ENCODE assay signal across 13 mouse cellular contexts in genomic region chr9:68850321-68850720, GRCm38 (mm10).
"Had no signal": no experiment of that assay in that cellular context is flagged by ENCODE, and none has a peak within 500 bp of the region (broad histone marks: within the 10 kb centered on the region; RNA-seq: fewer than 3 reads in every experiment).

No protein-coding gene starts in this region.

- H3K9me3 ChIP-seq: kidney, embryonic 15.5 days; limb, embryonic 15.5 days; liver, embryonic 12.5 days; neural tube, embryonic 12.5 days; stomach, embryonic 15.5 days had no signal

- H3K27me3 ChIP-seq: kidney, embryonic 15.5 days; limb, embryonic 15.5 days; liver, embryonic 12.5 days; neural tube, embryonic 12.5 days; stomach, embryonic 15.5 days had no signal

- H3K27ac ChIP-seq: kidney, embryonic 15.5 days; left cerebral cortex, adult 2 months; limb, embryonic 15.5 days; liver, embryonic 12.5 days; neural tube, embryonic 12.5 days; stomach, embryonic 15.5 days had no signal

- H3K4me1 ChIP-seq: kidney, embryonic 15.5 days; limb, embryonic 15.5 days; liver, embryonic 12.5 days; neural tube, embryonic 12.5 days; stomach, embryonic 15.5 days had no signal

- H3K36me3 ChIP-seq: kidney, embryonic 15.5 days; limb, embryonic 15.5 days; liver, embryonic 12.5 days; neural tube, embryonic 12.5 days; stomach, embryonic 15.5 days had no signal

- ATAC-seq: liver, embryonic 12.5 days had no signal

- DNase-seq: kidney, adult 2 months; kidney, postnatal 14 days; lung, embryonic 14.5 days; lung, postnatal 14 days; midbrain, embryonic 14.5 days; right cerebral cortex, postnatal 14 days; thymus, postnatal 36 days had no signal

- H3K4me2 ChIP-seq: kidney, embryonic 15.5 days; limb, embryonic 15.5 days; liver, embryonic 12.5 days; lung, embryonic 14.5 days; neural tube, embryonic 12.5 days; stomach, embryonic 15.5 days had no signal

- H3K9ac ChIP-seq: kidney, embryonic 15.5 days; limb, embryonic 15.5 days; liver, embryonic 12.5 days; lung, embryonic 14.5 days; neural tube, embryonic 12.5 days; stomach, embryonic 15.5 days had no signal

- H3K4me3 ChIP-seq: kidney, embryonic 15.5 days; left cerebral cortex, adult 2 months; limb, embryonic 15.5 days; liver, embryonic 12.5 days; neural tube, embryonic 12.5 days; stomach, embryonic 15.5 days had no signal
